Mouse (Mus musculus) midbrain, postnatal 0 days (tissue): ENCODE measurements at regions not wholly inside any gene's neighbourhood (a gene's known extent, or its start where the extent isn't known, plus 50 kb on each side); places are given as distances from the start of the nearest gene placed in this dataset.

ENCODE experiments used
- ATAC-seq: fragments of 200-750 bp; cut with Nextera tagmentation; 2 replicates; pipeline ENCODE4 v1.8.0; 2017; ENCODE audit warnings: moderate number of reproducible peaks, mild to moderate bottlenecking, moderate TSS enrichment, moderate library complexity; ENCODE audit not compliant: low FRiP score
- DNase-seq: peaks from one replicate; pipeline ENCODE4 v3.0.0-alpha.2; 2015; ENCODE audit warnings: low spot score
- H3K27ac ChIP-seq: fragments of 300-500 bp; sonication (generic); 2 replicates; pipeline ENCODE4 v1.5.1; 2014; ENCODE audit warnings: low read depth, mild to moderate bottlenecking, low read length, mixed read lengths
- H3K27me3 ChIP-seq: fragments of 300-500 bp; sonication (generic); 2 replicates; pipeline ENCODE4 v1.6.1; 2014; ENCODE audit warnings: low read length, control low read depth, mixed read lengths; ENCODE audit not compliant: insufficient read depth
- H3K36me3 ChIP-seq: fragments of 300-500 bp; sonication (generic); 2 replicates; pipeline ENCODE4 v1.6.1; 2014; ENCODE audit warnings: low read length, control low read depth, mixed read lengths; ENCODE audit not compliant: insufficient read depth
- H3K4me1 ChIP-seq: fragments of 300-500 bp; sonication (generic); 2 replicates; pipeline ENCODE4 v1.6.1; 2014; ENCODE audit warnings: mild to moderate bottlenecking, control low read depth, antibody characterized with exemption, low read length, mixed read lengths; ENCODE audit not compliant: insufficient read depth
- H3K4me2 ChIP-seq: fragments of 300-500 bp; sonication (generic); 2 replicates; pipeline ENCODE4 v1.6.1; 2014; ENCODE audit warnings: low read depth, mild to moderate bottlenecking, low read length, mixed read lengths; ENCODE audit not compliant: poor library complexity, severe bottlenecking
- H3K4me3 ChIP-seq: fragments of 300-500 bp; sonication (generic); 2 replicates; pipeline ENCODE4 v1.5.1; 2014; ENCODE audit warnings: low read depth, mild to moderate bottlenecking, low read length, moderate library complexity
- H3K9ac ChIP-seq: fragments of 300-500 bp; sonication (generic); replicated peaks from 2 replicates; pipeline ENCODE4 v1.6.1; 2014; ENCODE audit warnings: mild to moderate bottlenecking, low read length, moderate library complexity, mixed read lengths; ENCODE audit not compliant: poor library complexity, severe bottlenecking
- H3K9me3 ChIP-seq: fragments of 300-500 bp; sonication (generic); 2 replicates; pipeline ENCODE4 v1.6.1; 2016; ENCODE audit warnings: low read length, control low read depth
- CTCF ChIP-seq: IDR thresholded peaks from 2 replicates; pipeline ENCODE4 v1.5.1; 2016; ENCODE audit warnings: antibody characterized with exemption, mild to moderate bottlenecking
- WGBS: fragments of 180-500 bp; shearing (Covaris S2); extraction: QIAGEN DNeasy Blood & Tissue Kit; methylation state at CpG from one replicate; pipeline ENCODE4 v1.1.7; 2014; 5-methylcytosine and 5-hydroxymethylcytosine counted together

DNA sequence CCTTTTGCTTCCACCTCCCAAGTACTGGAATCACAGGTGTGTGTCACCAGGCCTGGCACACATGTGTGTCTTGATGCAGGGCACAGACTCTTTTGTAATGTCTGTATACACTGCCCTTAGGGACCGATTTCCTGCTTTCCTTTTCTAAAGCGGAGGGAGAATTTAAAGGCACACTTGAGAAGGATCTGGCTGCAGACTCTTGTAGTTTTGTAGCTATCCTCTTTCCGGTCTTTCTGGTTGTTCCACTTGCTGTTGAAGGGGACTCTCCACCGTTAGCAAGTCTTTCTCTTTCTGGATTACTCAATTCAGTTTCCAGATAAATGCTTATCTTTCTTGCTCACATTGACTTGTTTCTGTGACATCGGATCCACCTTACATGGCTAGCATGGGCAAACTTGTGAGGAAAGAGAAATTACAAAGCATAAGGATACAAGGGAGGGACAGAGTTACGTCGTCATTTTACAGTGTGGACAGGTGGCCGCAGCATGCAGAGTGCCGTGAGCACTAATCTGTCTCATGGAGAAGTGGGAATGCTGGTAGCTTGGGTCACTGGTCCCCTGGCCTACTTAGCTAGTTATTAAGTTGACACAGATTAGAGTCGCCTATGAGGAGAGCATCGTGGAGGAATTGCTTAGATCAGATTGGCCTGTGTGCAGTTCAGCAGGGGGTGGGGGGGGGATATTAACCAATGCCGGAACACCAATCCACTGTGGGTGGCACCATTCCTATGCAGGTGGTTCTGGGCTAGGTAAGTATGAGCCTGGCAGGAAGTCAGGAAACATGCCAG lies 54.4 kb upstream of the Parp11 start:
- WGBS: 87% methylated on average over 12 of the region's 12 CpGs
- Histone ChIP-seq H3K4me2 (no peak overlapping the region), H3K9ac (no peak overlapping the region), H3K36me3 (no peaks in the 10 kb centered on the region), H3K27me3 (no peaks in the 10 kb centered on the region), H3K27ac (no peak overlapping the region), H3K4me1 (no peaks in the 10 kb centered on the region; the same call in 1 of the 2 replicates), H3K4me3 (no peak overlapping the region), H3K9me3 (no peaks in the 10 kb centered on the region)
- DNase-seq: no peak
- ATAC-seq: no peak
- TF ChIP-seq CTCF: no peak

DNA sequence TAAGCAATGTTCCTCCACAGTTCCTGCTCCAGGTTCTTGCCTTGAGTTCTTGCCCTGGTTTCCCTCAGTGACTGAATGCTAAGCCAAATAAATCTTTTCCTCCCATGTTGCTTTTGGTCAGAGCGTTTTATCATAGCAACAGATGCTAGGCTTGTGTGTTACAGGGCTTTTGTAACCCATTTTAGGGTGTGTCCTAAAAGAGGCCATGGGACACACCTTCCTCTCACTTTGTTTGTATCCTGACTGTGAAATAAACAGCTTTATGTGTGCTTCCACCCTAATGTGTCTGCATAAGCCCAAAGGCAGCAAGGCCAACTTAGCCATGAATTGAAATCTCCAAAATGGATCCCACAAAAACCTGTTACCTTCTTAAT lies 53.9 kb upstream of the Parp11 start:
- 92% methylated on average over 1 of the region's 1 CpGs for WGBS
- H3K4me1 ChIP-seq: no peaks in the 10 kb centered on the region; the same call in 1 of the 2 replicates
- H3K9ac ChIP-seq: no peak overlapping the region
- no peak overlapping the region for H3K4me3 ChIP-seq
- ATAC-seq: no peak
- DNase-seq: no peak
- no peaks in the 10 kb centered on the region for H3K27me3 ChIP-seq
- H3K4me2 ChIP-seq: no peak overlapping the region
- no peak overlapping the region for H3K27ac ChIP-seq
- no peak for TF ChIP-seq CTCF
- H3K9me3 ChIP-seq: no peaks in the 10 kb centered on the region
- H3K36me3 ChIP-seq: no peaks in the 10 kb centered on the region

- Histone ChIP-seq H3K4me3 (no peak overlapping the region), H3K4me1 (no peaks in the 10 kb centered on the region; the same call in 1 of the 2 replicates), H3K4me2 (no peak overlapping the region), H3K27ac (no peak overlapping the region), H3K27me3 (no peaks in the 10 kb centered on the region), H3K9me3 (no peaks in the 10 kb centered on the region), H3K9ac (no peak overlapping the region), H3K36me3 (no peaks in the 10 kb centered on the region)
- TF ChIP-seq CTCF: no peak
- DNase-seq (peak; percentile 14), ATAC-seq (0 out of 2 replicates have a peak, but pooled peaks have one; percentile 10)
- WGBS: 27% methylated on average over 9 of the region's 9 CpGs
Measured at GRCm38 (mm10) chr6:127393907-127394600, 52.6 kb upstream of the Parp11 start.
